Mouse (Mus musculus) heart, postnatal 0 days (tissue): Measurements from ENCODE around the gene Clcn6.
A peak's percentile ranks its signal among the peaks of the same experiment; 100 is the strongest.

Source experiments
- CTCF ChIP-seq: IDR thresholded peaks from 2 replicates; pipeline ENCODE4 v1.5.1; 2016; ENCODE audit warnings: antibody characterized with exemption, control low read depth, low read depth
- EP300 ChIP-seq: IDR thresholded peaks from 2 replicates; pipeline ENCODE4 v1.6.1; 2016; ENCODE audit warnings: antibody characterized with exemption, low read depth

GRCm38 (mm10) chr4:148074521-148075189 is 36.0 kb upstream of the Clcn6 start:
- TF ChIP-seq EP300: no peak
- TF ChIP-seq CTCF: peak; percentile 40
